Mouse (Mus musculus) forebrain, postnatal 0 days (tissue): Measurements from ENCODE around the gene C1galt1c1. TPM values are rescaled to one million over a fixed set of nuclear protein-coding genes. Genes with fewer than 3 reads are reported as not detected.

Experiments used
- ATAC-seq: fragments of 200-750 bp; cut with Nextera tagmentation; 2 replicates; pipeline ENCODE4 v1.8.0; 2017; ENCODE audit warnings: mild to moderate bottlenecking, moderate library complexity
- DNase-seq: peaks from one replicate; pipeline ENCODE4 v3.0.0-alpha.2; 2015
- H3K27ac ChIP-seq: fragments of 300-500 bp; sonication (generic); 2 replicates; pipeline ENCODE4 v1.5.1; 2014; ENCODE audit warnings: low read depth, mild to moderate bottlenecking, antibody characterized with exemption, low read length, moderate library complexity, mixed read lengths
- H3K27me3 ChIP-seq: fragments of 300-500 bp; sonication (generic); 2 replicates; pipeline ENCODE4 v1.6.1; 2014; ENCODE audit warnings: mild to moderate bottlenecking, low read length, mixed read lengths; ENCODE audit not compliant: insufficient read depth
- H3K36me3 ChIP-seq: fragments of 300-500 bp; sonication (generic); 2 replicates; pipeline ENCODE4 v1.6.1; 2014; ENCODE audit warnings: mild to moderate bottlenecking, moderate library complexity; ENCODE audit not compliant: insufficient read depth
- H3K4me1 ChIP-seq: fragments of 300-500 bp; sonication (generic); 2 replicates; pipeline ENCODE4 v1.6.1; 2014; ENCODE audit warnings: antibody characterized with exemption; ENCODE audit not compliant: insufficient read depth
- H3K4me2 ChIP-seq: fragments of 300-500 bp; sonication (generic); 2 replicates; pipeline ENCODE4 v1.6.1; 2014; ENCODE audit warnings: low read depth, mild to moderate bottlenecking, moderate library complexity
- H3K4me3 ChIP-seq: fragments of 300-500 bp; sonication (generic); 2 replicates; pipeline ENCODE4 v1.5.1; 2014; ENCODE audit warnings: low read depth, low read length, mixed read lengths
- H3K9ac ChIP-seq: fragments of 300-500 bp; sonication (generic); 2 replicates; pipeline ENCODE4 v1.6.1; 2014; ENCODE audit warnings: mild to moderate bottlenecking
- H3K9me3 ChIP-seq: fragments of 300-500 bp; sonication (generic); 2 replicates; pipeline ENCODE4 v1.6.1; 2016; ENCODE audit warnings: low read length
- CTCF ChIP-seq: sonication (generic); IDR thresholded peaks from 2 replicates; pipeline ENCODE4 v1.5.1; 2016; ENCODE audit warnings: antibody characterized with exemption, control low read depth, low read depth
- WGBS: fragments of 180-500 bp; shearing (Covaris S2); extraction: QIAGEN DNeasy Blood & Tissue Kit; methylation state at CpG from one replicate; pipeline ENCODE4 v1.1.7; 2014; 5-methylcytosine and 5-hydroxymethylcytosine counted together
- polyA plus RNA-seq: library from polyadenylated mRNA; unstranded; fragments of >200 nt; fragmentation: Nextera tagmentation; extraction: Ambion mirVana; gene quantifications from 2 replicates; pipeline ENCODE4 v1.2.1, GENCODE M21; 2015
- total RNA-seq: library from RNA; depleted of rRNA; stranded (reverse); fragments of >200 nt; gene quantifications from 2 replicates; pipeline ENCODE4 v1.2.3, GENCODE M21; 2014; rRNA removed

Gene C1galt1c1
- total RNA-seq (17.1 and 24.5 TPM in 2 replicates), polyA plus RNA-seq (21.9 and 22.4 TPM in 2 replicates)

DNA sequence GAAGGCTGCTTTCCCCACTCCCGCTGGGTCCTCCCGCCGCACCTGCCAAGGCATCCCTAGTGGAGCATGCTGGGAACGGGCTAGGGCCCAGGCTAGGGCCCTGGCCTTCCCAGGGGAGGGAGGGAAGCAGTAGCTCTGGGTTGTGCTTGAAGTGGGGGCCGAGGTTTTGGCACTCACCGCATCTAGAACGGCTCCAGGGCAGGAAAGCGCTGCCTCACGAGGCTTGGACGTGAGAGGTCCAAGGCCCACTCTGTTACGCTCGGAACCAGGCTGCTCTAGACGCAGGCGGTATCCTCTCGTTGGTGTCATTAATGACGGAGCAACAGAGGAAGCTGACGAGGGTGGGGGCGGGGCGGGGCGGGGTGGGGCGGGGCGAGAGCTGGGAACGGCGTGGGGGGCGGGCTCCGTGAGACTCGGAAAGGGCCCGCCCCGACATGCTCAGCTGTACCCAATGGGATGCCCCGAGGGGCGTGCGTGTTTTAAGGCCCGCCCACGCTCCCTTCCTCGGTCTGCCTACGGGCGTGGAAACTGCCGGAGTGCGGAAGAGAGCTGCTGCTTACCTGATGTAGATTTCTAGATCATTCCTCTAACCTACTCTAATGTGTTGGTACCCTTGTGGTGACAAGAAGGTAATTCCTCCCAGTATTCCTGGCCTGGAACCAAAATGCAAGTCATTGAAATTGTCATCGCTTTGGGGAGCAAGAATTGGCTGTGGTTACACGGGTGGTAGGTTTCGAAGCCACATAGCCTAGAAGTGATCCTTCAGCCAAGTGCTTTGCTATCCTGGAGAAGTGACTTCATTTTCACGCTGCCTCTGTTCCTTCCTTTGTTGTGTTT, at the start of gene C1galt1c1:
Gene C1galt1c1, minus strand, starts transcription at position 287 of the 837 bp plus-strand sequence.
- Histone ChIP-seq H3K36me3 (no peaks in the 10 kb centered on the region), H3K4me1 (no peaks in the 10 kb centered on the region), H3K4me3 (peak within 1 kb of the TSS; percentile 49), H3K27ac (peak within 1 kb of the TSS; percentile 89), H3K9me3 (no peaks in the 10 kb centered on the region), H3K4me2 (peak within 1 kb of the TSS; percentile 46), H3K9ac (peak within 1 kb of the TSS; percentile 69), H3K27me3 (no peaks in the 10 kb centered on the region)
- ATAC-seq (peak; percentile 99), DNase-seq (peak; percentile 93)
- 25% methylated on average over 29 of the region's 43 CpGs for WGBS
- TF ChIP-seq CTCF: peak; percentile 37

- Histone ChIP-seq H3K36me3 (no peaks in the 10 kb centered on the region), H3K4me1 (no peaks in the 10 kb centered on the region), H3K27me3 (no peaks in the 10 kb centered on the region), H3K4me3 (no peak overlapping the region), H3K27ac (no peak overlapping the region), H3K4me2 (no peak overlapping the region), H3K9me3 (no peaks in the 10 kb centered on the region), H3K9ac (no peak overlapping the region)
- DNase-seq: no peak
- WGBS: 61% methylated on average over 2 of the region's 2 CpGs
- no peak for ATAC-seq
- TF ChIP-seq CTCF: no peak
These were observed 47.1 kb upstream of the C1galt1c1 start for GRCm38 (mm10) chrX:38681972-38682371.

DNA sequence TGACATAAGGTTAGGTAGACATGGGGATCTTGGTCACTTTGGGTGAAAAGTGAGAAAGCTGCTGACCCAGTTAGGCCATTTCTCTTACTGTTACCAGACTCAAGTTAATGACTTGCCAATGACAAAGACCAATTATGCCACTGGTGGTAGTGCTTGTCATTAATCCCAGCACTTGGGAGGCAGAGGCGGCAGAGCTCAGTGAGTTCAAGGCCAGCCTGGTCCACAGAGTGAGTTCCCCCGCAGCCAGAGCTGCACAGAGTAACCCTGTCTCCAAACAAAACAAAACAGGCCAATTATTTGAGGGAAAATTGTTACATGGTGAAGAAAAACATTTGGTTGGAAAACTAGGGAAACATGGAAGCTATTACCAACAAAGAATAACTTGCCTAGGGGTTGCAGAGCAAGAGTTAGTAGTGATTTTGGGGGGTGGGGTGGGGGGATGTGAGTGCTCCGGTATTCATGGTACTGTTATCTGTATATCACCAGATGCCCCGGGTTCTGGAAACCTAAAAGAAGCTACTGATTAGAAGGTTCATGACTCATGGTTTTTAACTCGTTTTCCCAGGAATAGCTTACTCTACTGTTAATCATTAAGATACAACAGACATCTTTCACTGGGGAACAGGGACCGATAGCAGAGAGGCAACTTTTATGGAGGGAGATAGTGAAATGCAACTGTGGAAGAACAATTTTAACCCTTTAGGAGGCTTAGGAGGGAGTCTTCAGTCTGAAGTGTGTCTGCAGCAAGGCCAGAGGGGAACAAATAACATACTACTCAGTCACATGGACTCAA, 34.4 kb upstream of the C1galt1c1 start:
- H3K27me3 ChIP-seq: no peaks in the 10 kb centered on the region
- H3K4me3 ChIP-seq: no peak overlapping the region
- H3K27ac ChIP-seq: no peak overlapping the region
- 80% methylated on average over 6 of the region's 6 CpGs for WGBS
- TF ChIP-seq CTCF: no peak
- no peak overlapping the region for H3K4me2 ChIP-seq
- H3K36me3 ChIP-seq: no peaks in the 10 kb centered on the region
- no peak for DNase-seq
- no peak overlapping the region for H3K9ac ChIP-seq
- H3K4me1 ChIP-seq: no peaks in the 10 kb centered on the region
- no peaks in the 10 kb centered on the region for H3K9me3 ChIP-seq
- no peak for ATAC-seq

DNA sequence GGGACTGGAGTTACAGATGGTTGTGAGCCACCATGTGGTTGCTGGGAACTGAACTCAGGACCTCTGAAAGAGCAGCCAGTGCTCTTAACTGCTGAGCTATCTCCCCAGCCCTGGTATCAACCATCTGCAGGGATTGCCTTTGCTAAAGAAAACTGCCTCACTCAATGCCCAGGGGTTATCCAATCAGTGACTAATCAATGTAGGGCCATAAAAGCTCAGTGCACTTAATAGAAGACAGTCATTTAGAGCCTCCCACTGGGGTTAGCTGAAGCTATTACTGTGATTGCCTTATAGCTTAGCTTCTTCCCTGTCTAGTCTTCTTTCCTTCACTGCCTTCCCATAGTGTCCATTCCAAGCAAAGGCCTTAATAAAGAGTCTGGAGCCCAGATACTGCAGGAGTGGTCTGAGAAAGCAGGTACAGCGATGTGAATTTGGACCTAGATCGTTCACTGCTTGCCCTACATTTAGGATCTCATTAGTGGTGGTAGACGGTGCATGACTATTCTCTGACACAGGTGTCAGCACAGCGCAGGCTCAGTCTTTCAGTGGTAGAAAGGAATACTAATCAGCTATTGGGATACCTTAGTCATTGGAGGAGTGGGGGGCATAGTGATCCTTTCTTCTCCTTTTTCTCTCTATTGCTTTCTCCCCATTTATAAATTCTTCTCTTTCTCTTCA, 21.5 kb upstream of the C1galt1c1 start:
- no peak for ATAC-seq
- WGBS: 72% methylated on average over 4 of the region's 4 CpGs

DNA sequence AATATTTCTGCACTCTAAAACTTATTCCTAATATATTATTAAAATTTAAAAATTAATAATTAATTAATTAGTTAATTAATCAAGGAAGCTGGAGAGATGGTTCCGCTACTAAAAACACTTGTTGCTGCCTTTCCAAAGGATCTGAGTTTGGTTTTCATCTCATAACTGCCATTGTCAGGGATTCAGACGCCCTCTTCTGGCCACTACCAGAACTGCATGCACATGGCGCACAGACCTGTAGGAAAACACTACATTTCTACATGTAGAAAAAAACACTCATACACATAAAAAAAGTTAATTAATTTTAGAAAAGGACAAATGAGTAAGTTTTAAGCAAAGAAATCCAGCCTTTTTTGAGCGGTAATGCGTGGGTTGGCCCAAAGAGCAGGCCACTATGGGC, 19.8 kb upstream of the C1galt1c1 start:
- TF ChIP-seq CTCF: peak; percentile 21
- Histone ChIP-seq H3K36me3 (no peaks in the 10 kb centered on the region), H3K4me2 (no peak overlapping the region), H3K9ac (no peak overlapping the region), H3K27me3 (no peaks in the 10 kb centered on the region), H3K4me1 (no peaks in the 10 kb centered on the region), H3K9me3 (no peaks in the 10 kb centered on the region), H3K27ac (no peak overlapping the region), H3K4me3 (no peak overlapping the region)
- DNase-seq (no peak), ATAC-seq (no peak)
- 81% methylated on average over 5 of the region's 5 CpGs for WGBS

More for the DNA sequence above, 21.5 kb upstream of the C1galt1c1 start:
- Histone ChIP-seq H3K4me3 (no peak overlapping the region), H3K27ac (no peak overlapping the region), H3K36me3 (no peaks in the 10 kb centered on the region), H3K9me3 (no peaks in the 10 kb centered on the region), H3K4me1 (no peaks in the 10 kb centered on the region), H3K9ac (no peak overlapping the region), H3K4me2 (no peak overlapping the region), H3K27me3 (no peaks in the 10 kb centered on the region)
- TF ChIP-seq CTCF: no peak
- DNase-seq: no peak

DNA sequence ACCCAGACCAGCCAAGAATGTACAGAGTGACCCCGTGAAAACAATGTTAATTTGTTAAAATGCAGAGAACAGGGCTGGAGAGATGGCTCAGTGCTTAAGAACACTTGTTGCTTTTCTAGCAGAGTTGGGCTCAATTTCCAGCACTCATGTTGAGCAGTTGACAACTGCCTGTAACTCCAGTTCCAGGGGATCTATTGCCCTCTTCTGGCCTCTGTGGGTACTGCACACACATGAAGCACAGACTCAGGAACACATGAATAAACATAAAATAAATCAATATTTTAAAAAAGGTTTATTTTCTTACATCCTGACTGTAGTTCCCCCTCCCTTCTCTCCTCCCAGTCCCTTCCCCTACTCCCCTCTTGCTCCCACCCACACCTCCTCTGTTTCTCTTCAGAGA, 18.3 kb upstream of the C1galt1c1 start:
- WGBS: 78% methylated on average over 1 of the region's 1 CpGs
- DNase-seq (no peak), ATAC-seq (no peak)
- Histone ChIP-seq H3K4me1 (no peaks in the 10 kb centered on the region), H3K4me2 (no peak overlapping the region), H3K27ac (no peak overlapping the region), H3K36me3 (no peaks in the 10 kb centered on the region), H3K9ac (no peak overlapping the region), H3K27me3 (no peaks in the 10 kb centered on the region), H3K9me3 (no peaks in the 10 kb centered on the region), H3K4me3 (no peak overlapping the region)
- TF ChIP-seq CTCF: 0 out of 2 replicates have a peak, but pooled peaks have one; percentile 2
